Mouse (Mus musculus) gastrocnemius, adult 2 months (tissue): ENCODE results near the gene Myom1. TPM values are rescaled to one million over a fixed set of nuclear protein-coding genes. Genes with fewer than 3 reads are reported as not detected.
A peak's percentile ranks its signal among the peaks of the same experiment; 100 is the strongest.

Experiments
- DNase-seq: peaks from one replicate; pipeline ENCODE4 v3.0.0; 2022
- H3K27ac ChIP-seq: fragments of 200-600 bp; 2 replicates; pipeline ENCODE4 v1.8.1; 2022; ENCODE audit warnings: mild to moderate bottlenecking
- H3K4me3 ChIP-seq: fragments of 200-600 bp; 2 replicates; pipeline ENCODE4 v1.8.1; 2022; ENCODE audit warnings: mild to moderate bottlenecking, moderate library complexity
- CTCF ChIP-seq: fragments of 200-600 bp; IDR thresholded peaks from 2 replicates; pipeline ENCODE4 v1.8.1; 2022; ENCODE audit warnings: antibody characterized with exemption, mild to moderate bottlenecking, moderate library complexity
- intact Hi-C: fragments of 180-260 bp; cut with DNase I; formaldehyde crosslinking; loops from one replicate; pipeline ENCODE4 v1.15.1; 2025
- total RNA-seq, 2 experiments: library from RNA; stranded (reverse); gene quantifications; 2 replicates each; pipeline ENCODE4 v1.2.3; 2021

Gene Myom1
- total RNA-seq, 2 experiments from 2014 or later, result 1,223 to 1,379 TPM

GRCm38 (mm10) chr17:71056405-71056804 lies 54.0 kb downstream of the Myom1 start:
- no peak for TF ChIP-seq CTCF
- Histone ChIP-seq H3K4me3 (no peak overlapping the region), H3K27ac (no peak overlapping the region)
- intact Hi-C loops, result no loop called here
- DNase-seq, result no peak

- intact Hi-C loops, result no loop called here
- TF ChIP-seq CTCF, result no peak
- DNase-seq, result no peak
- H3K4me3 ChIP-seq, result no peak overlapping the region
- no peak overlapping the region for H3K27ac ChIP-seq
Observed at GRCm38 (mm10) chr17:71057758-71058157, 55.3 kb downstream of the Myom1 start.

GRCm38 (mm10) chr17:71059213-71059612 lies 56.8 kb downstream of the Myom1 start:
- no peak overlapping the region for H3K4me3 ChIP-seq
- TF ChIP-seq CTCF, result no peak
- no peak for DNase-seq
- intact Hi-C loops, result no loop called here
- H3K27ac ChIP-seq, result no peak overlapping the region

GRCm38 (mm10) chr17:71062049-71062560 lies 59.7 kb downstream of the Myom1 start:
- no peak overlapping the region for H3K27ac ChIP-seq
- no peak for TF ChIP-seq CTCF
- DNase-seq, result no peak
- H3K4me3 ChIP-seq, result no peak overlapping the region
- intact Hi-C loops, result loop anchor here (2.0 kb wide), 1 partner anchor 133 kb away; no protein-coding TSS in a partner anchor

- intact Hi-C loops, result loop anchor here (1.0 to 2.0 kb wide), 2 partner anchors 119 to 132 kb away; partner anchors contain the start of gene Lpin2
Observed at GRCm38 (mm10) chr17:71062870-71063602, 60.6 kb downstream of the Myom1 start.

GRCm38 (mm10) chr17:71064463-71065014 lies 62.1 kb downstream of the Myom1 start:
- no peak for DNase-seq
- TF ChIP-seq CTCF, result peak; percentile 75
- no peak overlapping the region for H3K27ac ChIP-seq
- H3K4me3 ChIP-seq, result no peak overlapping the region
- intact Hi-C loops, result no loop called here

More at GRCm38 (mm10) chr17:71062870-71063602, 60.6 kb downstream of the Myom1 start:
- TF ChIP-seq CTCF, result no peak
- DNase-seq, result no peak
- Histone ChIP-seq H3K4me3 (no peak overlapping the region), H3K27ac (peak overlapping the region; percentile 24)

GRCm38 (mm10) chr17:71065127-71065526 lies 62.7 kb downstream of the Myom1 start:
- Histone ChIP-seq H3K4me3 (no peak overlapping the region), H3K27ac (no peak overlapping the region)
- intact Hi-C loops, result no loop called here
- no peak for TF ChIP-seq CTCF
- no peak for DNase-seq

- Histone ChIP-seq H3K4me3 (no peak overlapping the region), H3K27ac (no peak overlapping the region)
- TF ChIP-seq CTCF, result peak; percentile 44
- intact Hi-C loops, result no loop called here
- DNase-seq, result no peak
Observed at GRCm38 (mm10) chr17:71069176-71069575, 66.7 kb downstream of the Myom1 start.

GRCm38 (mm10) chr17:71071958-71072357 lies 69.5 kb downstream of the Myom1 start:
- H3K27ac ChIP-seq, result no peak overlapping the region
- intact Hi-C loops, result no loop called here
- H3K4me3 ChIP-seq, result no peak overlapping the region
- no peak for DNase-seq
- no peak for TF ChIP-seq CTCF

GRCm38 (mm10) chr17:71074386-71074785 lies 72.0 kb downstream of the Myom1 start:
- Histone ChIP-seq H3K4me3 (no peak overlapping the region), H3K27ac (no peak overlapping the region)
- no peak for TF ChIP-seq CTCF
- intact Hi-C loops, result no loop called here
- DNase-seq, result no peak

GRCm38 (mm10) chr17:71081986-71082385 lies 79.6 kb downstream of the Myom1 start:
- DNase-seq, result no peak
- intact Hi-C loops, result loop anchor here (5.0 kb wide), 1 partner anchor 115 kb away; no protein-coding TSS in a partner anchor
- peak overlapping the region; percentile 43; the same call in 1 of the 2 replicates for H3K27ac ChIP-seq
- no peak overlapping the region for H3K4me3 ChIP-seq
- no peak for TF ChIP-seq CTCF

GRCm38 (mm10) chr17:71086969-71087368 lies 84.5 kb downstream of the Myom1 start:
- peak; percentile 41 for TF ChIP-seq CTCF
- no peak overlapping the region for H3K4me3 ChIP-seq
- intact Hi-C loops, result no loop called here
- peak overlapping the region; percentile 83; the same call in 1 of the 2 replicates for H3K27ac ChIP-seq
- DNase-seq, result no peak
